14 mouse cellular contexts compared by ENCODE assay signal in the genomic region with DNA sequence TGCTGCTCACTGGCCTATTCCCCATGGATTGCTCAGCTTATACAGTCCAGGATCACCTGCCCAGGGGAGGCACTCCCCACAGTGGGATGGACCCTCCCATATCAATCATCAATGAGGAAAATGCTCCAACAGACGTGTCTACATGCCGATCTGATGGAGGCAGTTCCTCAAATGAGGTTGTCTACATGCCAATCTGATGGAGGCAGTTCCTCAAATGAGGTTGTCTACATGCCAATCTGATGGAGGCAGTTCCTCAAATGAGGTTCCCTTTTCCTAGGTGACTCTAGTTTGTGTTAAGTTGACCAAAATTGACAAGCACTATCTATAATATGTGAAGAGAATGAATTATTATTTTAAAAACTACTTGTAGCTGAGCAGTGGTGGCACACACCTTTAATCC. TPM values are rescaled to one million over a fixed set of nuclear protein-coding genes. Genes with fewer than 3 reads are reported as not detected.
"Had no signal": no experiment of that assay in that cellular context is flagged by ENCODE, and none has a peak within 500 bp of the region (broad histone marks: within the 10 kb centered on the region; RNA-seq: fewer than 3 reads in every experiment).

No protein-coding gene starts in this region.

- H3K27me3 ChIP-seq: limb, embryonic 13.5 days; midbrain, embryonic 12.5 days; stomach, embryonic 15.5 days had no signal

- H3K9ac ChIP-seq: limb, embryonic 13.5 days; lung, embryonic 14.5 days; midbrain, embryonic 12.5 days; stomach, embryonic 15.5 days had no signal

- ATAC-seq: midbrain, embryonic 16.5 days had no signal

- H3K4me1 ChIP-seq: midbrain, embryonic 12.5 days; stomach, embryonic 15.5 days had no signal

- H3K27ac ChIP-seq: kidney, postnatal 0 days; limb, embryonic 13.5 days; midbrain, embryonic 12.5 days; stomach, embryonic 15.5 days had no signal

- H3K4me3 ChIP-seq: limb, embryonic 13.5 days; midbrain, embryonic 12.5 days; stomach, embryonic 15.5 days had no signal

- DNase-seq: kidney, adult 11 months; kidney, adult 9 months; kidney, postnatal 36 days; lung, embryonic 14.5 days; lung, postnatal 10 days; lung, postnatal 4 days; right cerebral cortex, postnatal 25 days; thymus, postnatal 36 days had no signal

- H3K9me3 ChIP-seq: limb, embryonic 13.5 days; midbrain, embryonic 12.5 days; stomach, embryonic 15.5 days had no signal

- H3K36me3 ChIP-seq: limb, embryonic 13.5 days; midbrain, embryonic 12.5 days; stomach, embryonic 15.5 days had no signal

RNA-seq across cellular contexts. Expression of a gene that starts 24.6 kb away (rescaled TPM):
- total RNA-seq: megakaryocyte-erythroid progenitor cell, adult 5-6 weeks had no signal
